Mouse (Mus musculus) liver, embryonic 14.5 days (tissue): Measurements from ENCODE around the gene Zfp74.

Source experiments
- CTCF ChIP-seq: IDR thresholded peaks from 2 replicates; pipeline ENCODE4 v1.5.1; 2016; ENCODE audit warnings: antibody characterized with exemption, low read depth, control low read depth
- EP300 ChIP-seq: IDR thresholded peaks from 2 replicates; pipeline ENCODE4 v1.6.1; 2016; ENCODE audit warnings: antibody characterized with exemption, low read depth

GRCm38 (mm10) chr7:29958125-29958724 is 4.3 kb upstream of the Zfp74 start:
- TF ChIP-seq CTCF (no peak), EP300 (no peak)
